Mouse (Mus musculus): ENCODE measurements around the gene Vil1.

GRCm38 (mm10) chr1:74367886-74368645 lies 41.1 kb upstream of the Vil1 start:
- no peak for TF ChIP-seq CTCF (conservative IDR thresholded peaks at IDR 0.05; ENCODE audit: insufficient read depth, insufficient read length, low read depth, low read length)
- TF ChIP-seq POLR2A (IDR thresholded peaks at IDR 0.05; ENCODE audit: low read depth, low read length), result no peak
